Mouse (Mus musculus) bone marrow macrophage, adult 2 months (primary cell): ENCODE measurements around the gene Nup155. TPM values are rescaled to one million over a fixed set of nuclear protein-coding genes. Genes with fewer than 3 reads are reported as not detected.

ENCODE experiments used
- H3K27ac ChIP-seq: 2 replicates; pipeline ENCODE4 v1.5.1; 2012; ENCODE audit warnings: low read depth, low read length; ENCODE audit not compliant: insufficient read depth
- H3K4me1 ChIP-seq: 2 replicates; pipeline ENCODE4 v1.6.1; 2012; ENCODE audit warnings: low read length; ENCODE audit not compliant: control insufficient read depth, insufficient read depth
- H3K4me3 ChIP-seq: 2 replicates; pipeline ENCODE4 v1.5.1; 2012; ENCODE audit warnings: mild to moderate bottlenecking, low read length, moderate library complexity; ENCODE audit not compliant: insufficient read depth
- CTCF ChIP-seq: IDR thresholded peaks from 2 replicates; pipeline ENCODE4 v1.5.1; 2012; ENCODE audit warnings: low read depth, mild to moderate bottlenecking, low read length, moderate library complexity
- POLR2A ChIP-seq: IDR thresholded peaks from 2 replicates; pipeline ENCODE4 v1.6.1; 2012; ENCODE audit warnings: mild to moderate bottlenecking, low read depth, low read length, borderline replicate concordance
- polyA plus RNA-seq: library from polyadenylated mRNA; stranded (reverse); fragments of >200 nt; gene quantifications from 2 replicates; pipeline ENCODE4 v1.2.4, GENCODE M21; 2012; ENCODE audit not compliant: missing spikeins, insufficient read depth, insufficient read length

The Nup155 gene
- polyA plus RNA-seq, 1 experiment: 24.3 TPM

DNA sequence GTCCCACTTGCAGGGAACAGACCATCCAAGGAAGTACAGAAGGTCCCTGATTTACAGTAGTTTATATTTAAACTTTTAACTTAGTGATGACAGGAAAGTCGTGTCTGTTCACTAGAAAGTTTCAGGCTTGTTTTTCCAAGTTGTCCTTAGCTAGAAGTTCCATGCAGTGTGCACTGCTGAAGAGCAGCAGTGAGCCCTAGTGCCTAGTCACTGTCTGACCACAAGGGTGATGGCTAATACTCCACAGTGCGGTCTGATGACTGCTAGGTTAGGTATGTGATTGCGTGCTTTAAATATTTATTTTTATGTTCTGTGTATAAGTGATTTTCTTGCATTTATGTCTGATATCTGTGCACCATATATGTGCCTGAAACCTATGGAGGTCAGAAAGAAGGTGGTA is 81.4 kb downstream of the Nup155 start:
- Histone ChIP-seq H3K27ac (no peak overlapping the region), H3K4me3 (no peak overlapping the region), H3K4me1 (no peaks in the 10 kb centered on the region)
- TF ChIP-seq POLR2A: no peak
- no peak for TF ChIP-seq CTCF

DNA sequence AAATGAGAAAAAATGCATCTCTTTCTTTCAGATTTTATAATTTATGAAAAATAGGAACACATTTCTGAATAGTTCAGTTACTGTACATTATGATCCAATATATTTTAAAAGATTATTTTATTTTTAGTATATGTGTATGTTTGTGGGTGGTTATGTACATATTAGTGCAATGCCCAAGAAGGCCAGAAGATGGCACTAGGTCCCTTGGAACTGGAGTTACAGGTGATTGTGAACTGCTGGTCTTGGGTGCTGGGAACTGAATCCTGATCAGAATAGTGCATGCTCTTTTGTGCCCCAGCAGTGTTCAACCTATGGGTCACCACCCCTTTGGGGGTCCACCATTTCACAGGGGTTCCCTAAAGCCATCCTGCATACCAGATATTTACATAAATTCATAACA is 91.2 kb downstream of the Nup155 start:
- no peak for TF ChIP-seq POLR2A
- no peak for TF ChIP-seq CTCF
- Histone ChIP-seq H3K4me1 (no peaks in the 10 kb centered on the region), H3K4me3 (no peak overlapping the region), H3K27ac (no peak overlapping the region)

DNA sequence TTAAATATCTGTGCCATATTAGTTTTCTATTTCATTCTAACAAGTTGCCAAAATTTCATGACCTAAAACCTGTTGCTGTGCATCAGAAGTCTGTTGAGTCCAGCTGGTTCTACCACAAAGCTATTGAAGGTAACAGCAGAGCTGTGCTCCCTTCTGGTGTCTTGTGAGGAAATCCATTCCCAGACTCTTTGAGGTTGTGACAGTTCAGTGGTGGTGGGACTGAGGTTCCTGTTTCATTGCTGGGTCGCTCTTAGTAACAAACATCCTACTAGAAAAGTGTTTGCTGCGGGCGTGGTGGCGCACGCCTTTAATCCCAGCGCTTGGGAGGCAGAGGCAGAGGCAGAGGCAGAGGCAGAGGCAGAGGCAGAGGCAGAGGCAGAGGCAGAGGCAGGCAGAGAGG is 99.3 kb downstream of the Nup155 start:
- Histone ChIP-seq H3K4me3 (no peak overlapping the region), H3K27ac (no peak overlapping the region), H3K4me1 (peaks cover 4% of the 10 kb centered on the region)
- no peak for TF ChIP-seq CTCF
- no peak for TF ChIP-seq POLR2A

Other genes with a start within 250 kb of the Nup155 start
- 23.5 and 29.4 TPM in 2 replicates for gene Wdr70, start 10.1 kb upstream of the Nup155 start, polyA plus RNA-seq
- gene Cplane1, start 59.8 kb downstream of the Nup155 start, polyA plus RNA-seq: 8.0 and 11.2 TPM in 2 replicates